Mouse (Mus musculus) ES-E14 (cell line): Measurements from ENCODE around the gene Aqp11. TPM values are rescaled to one million over a fixed set of nuclear protein-coding genes. Genes with fewer than 3 reads are reported as not detected.

Source experiments
- DNase-seq: peaks from one replicate; pipeline ENCODE4 v3.0.0-alpha.2; 2013; ENCODE audit warnings: low read depth, low spot score
- H3K27ac ChIP-seq: 2 replicates; pipeline ENCODE4 v1.5.1; 2012; ENCODE audit warnings: low read depth, mild to moderate bottlenecking, low read length, moderate library complexity, mixed read lengths; ENCODE audit not compliant: poor library complexity, insufficient read depth, severe bottlenecking
- H3K36me3 ChIP-seq: 2 replicates; pipeline ENCODE4 v1.6.1; 2012; ENCODE audit warnings: mild to moderate bottlenecking, low read length, moderate library complexity, mixed read lengths; ENCODE audit not compliant: control insufficient read depth, poor library complexity, insufficient read depth, severe bottlenecking
- H3K4me1 ChIP-seq, 2 experiments: fragments of 150-350 bp in 1 of 2; sonication (generic) in 1 of 2; 2 replicates each; pipeline ENCODE4 v1.6.1; 2012; ENCODE audit warnings: low read length in 2 of 2, mild to moderate bottlenecking in 1 of 2, mixed read lengths in 1 of 2; ENCODE audit not compliant: control insufficient read depth in 2 of 2, insufficient read depth in 2 of 2, poor library complexity in 1 of 2
- H3K4me3 ChIP-seq, 2 experiments: fragments of 150-350 bp in 1 of 2; sonication (generic) in 1 of 2; 2 replicates each; pipeline ENCODE4 v1.5.1; 2012; ENCODE audit warnings: low read length in 2 of 2, low read depth in 1 of 2, mild to moderate bottlenecking in 1 of 2, mixed read lengths in 1 of 2; ENCODE audit not compliant: insufficient read depth in 1 of 2, poor library complexity in 1 of 2, severe bottlenecking in 1 of 2
- H3K9ac ChIP-seq: 2 replicates; pipeline ENCODE4 v1.6.1; 2012; ENCODE audit warnings: low read depth, mild to moderate bottlenecking, low read length, mixed read lengths; ENCODE audit not compliant: poor library complexity, insufficient read depth, severe bottlenecking
- H3K9me3 ChIP-seq: fragments of 150-350 bp; sonication (generic); 2 replicates; pipeline ENCODE4 v1.6.1; 2012; ENCODE audit warnings: low read depth, mild to moderate bottlenecking, low read length; ENCODE audit not compliant: control insufficient read depth, insufficient read depth
- CHD2 ChIP-seq: IDR thresholded peaks from 2 replicates; pipeline ENCODE4 v1.6.1; 2014; ENCODE audit warnings: mild to moderate bottlenecking, low read depth, low read length, inconsistent platforms
- HCFC1 ChIP-seq: IDR thresholded peaks from 2 replicates; pipeline ENCODE4 v1.6.1; 2012; ENCODE audit warnings: low read length, inconsistent platforms, borderline replicate concordance; ENCODE audit not compliant: insufficient read depth
- MAFK ChIP-seq: IDR thresholded peaks from 2 replicates; pipeline ENCODE4 v1.6.1; 2014; ENCODE audit warnings: mild to moderate bottlenecking, low read depth, low read length, inconsistent platforms; ENCODE audit not compliant: insufficient read depth
- ZC3H11A ChIP-seq: IDR thresholded peaks from 2 replicates; pipeline ENCODE4 v1.6.1; 2012; ENCODE audit warnings: low read depth, mild to moderate bottlenecking, inconsistent platforms, low read length, borderline replicate concordance
- ZNF384 ChIP-seq: IDR thresholded peaks from 2 replicates; pipeline ENCODE4 v1.6.1; 2012; ENCODE audit warnings: low read depth, low read length, inconsistent platforms
- in situ Hi-C, 2 experiments: fragments of 600-800 bp; cut with MboI; formaldehyde crosslinking; loops; one replicate each; pipeline ENCODE4 v1.15.1; 2025; ENCODE audit warnings: low sequenced_read_pairs in 2 of 2, inconsistent platforms in 1 of 2; ENCODE audit not compliant: unreplicated experiment in 2 of 2
- total RNA-seq: library from RNA; depleted of rRNA; stranded (reverse); fragments of 300-350 nt; gene quantifications from 2 replicates; pipeline ENCODE4 v1.2.3, GENCODE M21; 2012

Aqp11 gene
- total RNA-seq, 1 experiment = 3.6 TPM

DNA sequence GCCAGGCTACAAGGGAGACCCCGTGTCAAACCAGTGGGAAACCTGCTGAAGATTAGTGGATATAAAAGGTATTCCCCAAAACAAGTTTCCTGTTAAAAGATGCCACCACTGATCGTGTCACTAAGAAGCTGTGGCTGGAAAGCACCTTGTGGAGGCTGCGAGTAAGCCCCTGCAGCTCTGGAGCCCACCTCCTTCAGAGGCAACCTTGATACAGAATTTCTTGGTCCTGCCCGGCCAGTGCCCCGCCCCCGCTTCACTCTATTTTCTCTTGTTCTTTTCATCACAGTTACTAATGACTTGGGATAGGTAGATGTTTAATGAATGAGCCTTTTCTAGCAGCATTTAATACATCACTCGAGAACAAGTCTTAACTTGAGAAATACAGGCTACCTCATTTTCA lies 12.0 kb downstream of the Aqp11 start:
- no peak overlapping the region for H3K27ac ChIP-seq
- no peaks in the 10 kb centered on the region; the same call in 1 of the 2 replicates for H3K36me3 ChIP-seq
- peaks cover 0 to 5% of the 10 kb centered on the region in 2 experiments; a peak in 2 of 4 replicates for H3K4me1 ChIP-seq
- H3K9me3 ChIP-seq = no peaks in the 10 kb centered on the region
- DNase-seq = no peak
- no peak overlapping the region for H3K4me3 ChIP-seq
- TF ChIP-seq HCFC1 (no peak), ZNF384 (no peak), ZC3H11A (no peak), CHD2 (no peak)
- in situ Hi-C loops = no loop called here
- no peak overlapping the region for H3K9ac ChIP-seq

DNA sequence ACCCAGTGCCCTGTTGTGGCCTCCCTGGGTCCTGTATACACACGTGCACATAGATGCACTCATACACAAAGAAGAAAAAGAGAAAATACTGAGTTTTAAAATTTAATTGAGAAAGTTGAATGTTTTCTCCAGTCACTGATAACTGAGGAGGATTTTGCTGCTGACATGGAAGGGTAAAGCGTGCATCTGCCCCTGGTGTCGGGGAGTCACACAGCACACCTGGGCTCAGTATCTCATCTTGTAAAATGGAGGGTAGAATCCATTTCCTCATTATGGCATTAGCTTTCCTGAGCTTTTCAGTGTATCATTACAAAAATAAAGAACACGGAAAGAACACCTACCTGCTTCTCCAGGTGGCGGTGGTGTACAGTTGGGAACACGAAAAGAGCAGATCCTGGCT lies 12.7 kb downstream of the Aqp11 start:
- no peak overlapping the region for H3K4me3 ChIP-seq
- H3K9me3 ChIP-seq = no peaks in the 10 kb centered on the region
- H3K4me1 ChIP-seq = peaks cover 0 to 5% of the 10 kb centered on the region in 2 experiments; a peak in 2 of 4 replicates
- no peaks in the 10 kb centered on the region; the same call in 1 of the 2 replicates for H3K36me3 ChIP-seq
- no peak overlapping the region for H3K27ac ChIP-seq
- in situ Hi-C loops = no loop called here
- no peak for TF ChIP-seq CHD2
- TF ChIP-seq MAFK = no peak
- no peak for TF ChIP-seq ZNF384
- no peak for TF ChIP-seq HCFC1
- TF ChIP-seq ZC3H11A = no peak
- no peak for DNase-seq
- H3K9ac ChIP-seq = no peak overlapping the region

GRCm38 (mm10) chr7:97723646-97724538 lies 14.2 kb downstream of the Aqp11 start:
- DNase-seq = no peak
- no peaks in the 10 kb centered on the region for H3K9me3 ChIP-seq
- no peak for TF ChIP-seq HCFC1
- no peak for TF ChIP-seq CHD2
- TF ChIP-seq ZNF384 = no peak
- no peak for TF ChIP-seq MAFK
- no peak for TF ChIP-seq ZC3H11A
- H3K4me3 ChIP-seq = no peak overlapping the region
- in situ Hi-C loops = no loop called here
- no peak overlapping the region for H3K9ac ChIP-seq
- H3K36me3 ChIP-seq = no peaks in the 10 kb centered on the region; the same call in 1 of the 2 replicates
- H3K27ac ChIP-seq = no peak overlapping the region
- peaks cover 0 to 11% of the 10 kb centered on the region in 2 experiments; a peak in 3 of 4 replicates for H3K4me1 ChIP-seq

GRCm38 (mm10) chr7:97722278-97722918 lies 15.7 kb downstream of the Aqp11 start:
- DNase-seq = no peak
- H3K36me3 ChIP-seq = peaks cover 2% of the 10 kb centered on the region; the same call in 1 of the 2 replicates
- H3K9ac ChIP-seq = no peak overlapping the region

More at GRCm38 (mm10) chr7:97722278-97722918, 15.7 kb downstream of the Aqp11 start:
- no peaks in the 10 kb centered on the region for H3K9me3 ChIP-seq
- H3K27ac ChIP-seq = no peak overlapping the region
- TF ChIP-seq MAFK = no peak
- TF ChIP-seq ZNF384 = no peak
- TF ChIP-seq CHD2 = no peak
- TF ChIP-seq HCFC1 = no peak
- no peak for TF ChIP-seq ZC3H11A
- peaks cover 2 to 16% of the 10 kb centered on the region in 2 experiments for H3K4me1 ChIP-seq
- in situ Hi-C loops = no loop called here
- H3K4me3 ChIP-seq = no peak overlapping the region
